Mouse (Mus musculus) heart, postnatal 4 days (tissue): ENCODE data around the gene Gpr88. TPM values are rescaled to one million over a fixed set of nuclear protein-coding genes. Genes with fewer than 3 reads are reported as not detected.

Experiments used
- total RNA-seq, 2 experiments: library from RNA; stranded (reverse); gene quantifications; 2 replicates each; pipeline ENCODE4 v1.2.3; 2021

Gpr88 gene
- total RNA-seq, 2 experiments from 2014 or later, result 0.47 to 0.55 TPM

Other genes with a start within 250 kb of the Gpr88 start
- 10 to 100 TPM; 26.7 to 27.0 TPM for gene Slc30a7, start 246.1 kb downstream of the Gpr88 start, total RNA-seq
- gene Extl2, start 246.0 kb downstream of the Gpr88 start, total RNA-seq, result 10 to 100 TPM; 18.7 to 19.1 TPM
- gene Vcam1, start 123.8 kb downstream of the Gpr88 start, total RNA-seq, result 10 to 100 TPM; 28.4 to 31.9 TPM
- 1 to 10 TPM; 5.3 to 5.8 TPM for gene Cdc14a, start 170.5 kb upstream of the Gpr88 start, total RNA-seq